Mouse (Mus musculus): ENCODE results near the gene Grwd1.

GRCm38 (mm10) chr7:45853089-45853488 lies 22.3 kb upstream of the Grwd1 start:
- TF ChIP-seq POLR2A (IDR thresholded peaks at IDR 0.05; ENCODE audit: low read depth, low read length), result no peak
- no peak for TF ChIP-seq CTCF (IDR thresholded peaks at IDR 0.05; ENCODE audit: extremely low read depth, insufficient read depth, insufficient read length, insufficient replicate concordance)
